8 mouse cellular contexts compared by ENCODE assay signal in genomic region chr13:60007593-60007992, GRCm38 (mm10).
DNase-seq lines count a peak whose midpoint lies in the region; ATAC-seq lines count a peak whose summit lies in the region.

No protein-coding gene starts in this region.

- no peak overlapping the region for H3K4me2 ChIP-seq in embryonic facial prominence, embryonic 13.5 days
- no peak overlapping the region for H3K4me2 ChIP-seq in intestine, embryonic 16.5 days (ENCODE audit: low read depth, low read length)
- H3K4me2 ChIP-seq in limb, embryonic 15.5 days, result no peak overlapping the region

- H3K4me1 ChIP-seq in embryonic facial prominence, embryonic 13.5 days, result peaks cover 23% of the 10 kb centered on the region
- peaks cover 5% of the 10 kb centered on the region; the same call in 1 of the 2 replicates for H3K4me1 ChIP-seq in intestine, embryonic 16.5 days (ENCODE audit: control insufficient read depth, insufficient read depth, low read length)
- H3K4me1 ChIP-seq in limb, embryonic 15.5 days, result peaks cover 32% of the 10 kb centered on the region

- H3K27me3 ChIP-seq in embryonic facial prominence, embryonic 13.5 days, result no peaks in the 10 kb centered on the region
- H3K27me3 ChIP-seq in intestine, embryonic 16.5 days (replicated peaks; ENCODE audit: control insufficient read depth, insufficient read depth, low read length), result no peaks in the 10 kb centered on the region
- no peaks in the 10 kb centered on the region for H3K27me3 ChIP-seq in limb, embryonic 15.5 days

- H3K27ac ChIP-seq in embryonic facial prominence, embryonic 13.5 days, result peak overlapping the region; percentile 33; the same call in 1 of the 2 replicates
- H3K27ac ChIP-seq in intestine, embryonic 16.5 days (ENCODE audit: low read length), result peak overlapping the region; percentile 41; the same call in 1 of the 2 replicates
- peak overlapping the region; percentile 83 for H3K27ac ChIP-seq in limb, embryonic 15.5 days

- no peak overlapping the region for H3K4me3 ChIP-seq in embryonic facial prominence, embryonic 13.5 days
- H3K4me3 ChIP-seq in intestine, embryonic 16.5 days (ENCODE audit: low read length), result no peak overlapping the region
- H3K4me3 ChIP-seq in limb, embryonic 15.5 days, result no peak overlapping the region

- no peaks in the 10 kb centered on the region for H3K9me3 ChIP-seq in embryonic facial prominence, embryonic 13.5 days
- H3K9me3 ChIP-seq in intestine, embryonic 16.5 days (ENCODE audit: control insufficient read depth, low read length), result no peaks in the 10 kb centered on the region
- no peaks in the 10 kb centered on the region for H3K9me3 ChIP-seq in limb, embryonic 15.5 days

- H3K36me3 ChIP-seq in embryonic facial prominence, embryonic 13.5 days, result no peaks in the 10 kb centered on the region
- H3K36me3 ChIP-seq in intestine, embryonic 16.5 days (ENCODE audit: control insufficient read depth, insufficient read depth, low read length), result no peaks in the 10 kb centered on the region
- H3K36me3 ChIP-seq in limb, embryonic 15.5 days, result no peaks in the 10 kb centered on the region

- peak; percentile 93 for DNase-seq in heart, adult 11 months
- DNase-seq in heart, adult 8-10 months (ENCODE audit: low spot score), result no peak
- DNase-seq in testis, postnatal 10 days (ENCODE audit: low spot score), result no peak
- DNase-seq in thymus, adult 18-20 months, result no peak
- no peak for DNase-seq in frontal cortex, postnatal 25 days (ENCODE audit: low spot score in 2 of 2)

- 41% methylated on average over 7 of the region's 7 CpGs for WGBS in embryonic facial prominence, embryonic 13.5 days
- 17% methylated on average over 7 of the region's 7 CpGs for WGBS in intestine, embryonic 16.5 days
- WGBS in limb, embryonic 15.5 days, result 11% methylated on average over 7 of the region's 7 CpGs

- no peak overlapping the region for H3K9ac ChIP-seq in embryonic facial prominence, embryonic 13.5 days
- no peak overlapping the region for H3K9ac ChIP-seq in intestine, embryonic 16.5 days (ENCODE audit: low read depth, low read length)
- H3K9ac ChIP-seq in limb, embryonic 15.5 days, result no peak overlapping the region

- ATAC-seq in embryonic facial prominence, embryonic 13.5 days (ENCODE audit: insufficient number of reproducible peaks, insufficient read depth, low FRiP score, low TSS enrichment, low read depth), result no peak
- peak; percentile 87 for ATAC-seq in intestine, embryonic 16.5 days
- peak; percentile 77 for ATAC-seq in limb, embryonic 15.5 days (ENCODE audit: insufficient number of reproducible peaks, low FRiP score, low TSS enrichment, low read depth)

Comparison
In these comparisons a context has a peak if more than half of its experiments do, and no peak if none do; other contexts are left out.
1. H3K27ac ChIP-seq: peak in every context shown above with its lines; median percentile 83 in limb, embryonic 15.5 days; 41 in intestine, embryonic 16.5 days; 33 in embryonic facial prominence, embryonic 13.5 days.